Mouse (Mus musculus) layer of hippocampus, adult 8-10 months (tissue): ENCODE data around the gene Zfp518a. TPM values are rescaled to one million over a fixed set of nuclear protein-coding genes. Genes with fewer than 3 reads are reported as not detected.

Experiments used
- microRNA-seq, 2 experiments: library from miRNA; unstranded; fragments of <30 nt; microRNA quantifications; one replicate each; pipeline ENCODE4 v1.2.0; 2022
- total RNA-seq, 4 experiments: library from RNA; stranded (reverse); gene quantifications; 2 replicates each; pipeline ENCODE4 v1.2.4; 2022

Zfp518a gene
- total RNA-seq, 4 experiments from 2014 or later, result 6.3 to 8.7 (median 7.9) TPM

Small RNA genes within 50 kb of the gene (microRNA-seq; reads per million reads assigned to microRNA genes)
- gene Mir8092, result 0 to 1.3 reads per million in 2 experiments

Other genes starting within 250 kb of the Zfp518a start
- gene Cc2d2b, start 146.0 kb upstream of the Zfp518a start, total RNA-seq, result 1 to 10 TPM in 1 of 4 experiments, under 1 TPM in 3; 0.31 to 1.5 (median 0.56) TPM
- 1 to 10 TPM; 6.8 to 7.9 (median 7.4) TPM for gene Ccnj, start 63.4 kb upstream of the Zfp518a start, total RNA-seq
- gene Blnk, start 99.8 kb downstream of the Zfp518a start, total RNA-seq, result 10 to 100 TPM in 2 of 4 experiments, 1 to 10 TPM in 2; 7.0 to 16.5 (median 11.2) TPM
- gene Dntt, start 134.6 kb downstream of the Zfp518a start, total RNA-seq, result under 1 TPM in 1 of 4 experiments, not detected in 3; 0.23 TPM
- 10 to 100 TPM in 3 of 4 experiments, 1 to 10 TPM in 1; 9.9 to 20.3 (median 15.4) TPM for gene Opalin, start 182.4 kb downstream of the Zfp518a start, total RNA-seq